Mouse (Mus musculus) erythroblast, embryonic 14.5 days (primary cell): ENCODE results near the gene Zfhx2. TPM values are rescaled to one million over a fixed set of nuclear protein-coding genes. Genes with fewer than 3 reads are reported as not detected.

Source experiments
- H3K27me3 ChIP-seq: 2 replicates; pipeline ENCODE4 v1.6.1; 2012; ENCODE audit warnings: inconsistent platforms; ENCODE audit not compliant: control insufficient read depth
- H3K36me3 ChIP-seq: 2 replicates; pipeline ENCODE4 v1.6.1; 2012; ENCODE audit warnings: mild to moderate bottlenecking, inconsistent platforms; ENCODE audit not compliant: control insufficient read depth
- H3K4me1 ChIP-seq: 2 replicates; pipeline ENCODE4 v1.6.1; 2012; ENCODE audit warnings: inconsistent platforms; ENCODE audit not compliant: control insufficient read depth
- H3K4me3 ChIP-seq: replicated peaks from 2 replicates; pipeline ENCODE3; 2012; ENCODE audit warnings: moderate library complexity, mild to moderate bottlenecking, inconsistent platforms
- H3K9me3 ChIP-seq: 2 replicates; pipeline ENCODE4 v1.6.1; 2012; ENCODE audit warnings: low read length, inconsistent platforms, mixed read lengths; ENCODE audit not compliant: control insufficient read depth
- GATA1 ChIP-seq: IDR thresholded peaks from 2 replicates; pipeline ENCODE4 v1.6.1; 2012; ENCODE audit warnings: low read length, inconsistent platforms, mixed read lengths
- TAL1 ChIP-seq: IDR thresholded peaks from 3 replicates; pipeline ENCODE4 v1.6.1; 2012; ENCODE audit warnings: low read length, inconsistent platforms, mixed read lengths
- polyA plus RNA-seq: library from polyadenylated mRNA; stranded (reverse); fragments of >175 nt; gene quantifications from 2 replicates; pipeline ENCODE4 v1.2.3, GENCODE M21; 2012

Gene Zfhx2
- polyA plus RNA-seq, 1 experiment, result 0.06 TPM

- Histone ChIP-seq H3K4me3 (no peak overlapping the region), H3K36me3 (peaks cover 15% of the 10 kb centered on the region), H3K9me3 (no peaks in the 10 kb centered on the region), H3K4me1 (peaks cover 33% of the 10 kb centered on the region), H3K27me3 (peaks cover 48% of the 10 kb centered on the region)
- TF ChIP-seq GATA1 (no peak), TAL1 (no peak)
Observed at GRCm38 (mm10) chr14:55108202-55108870, 16.2 kb upstream of the Zfhx2 start.

- Histone ChIP-seq H3K9me3 (no peaks in the 10 kb centered on the region), H3K4me3 (peak overlapping the region; percentile 76), H3K36me3 (peaks cover 28% of the 10 kb centered on the region), H3K27me3 (peaks cover 39% of the 10 kb centered on the region), H3K4me1 (peaks cover 33% of the 10 kb centered on the region)
- TF ChIP-seq GATA1 (no peak), TAL1 (no peak)
Observed at GRCm38 (mm10) chr14:55106990-55107389, 14.9 kb upstream of the Zfhx2 start.

GRCm38 (mm10) chr14:55105836-55106809, 14.0 kb upstream of the Zfhx2 start, which contains the start of gene Ap1g2:
Gene Ap1g2, minus strand, starts transcription at chr14:55106593.
- peaks cover 32% of the 10 kb centered on the region for H3K36me3 ChIP-seq
- no peaks in the 10 kb centered on the region for H3K9me3 ChIP-seq
- peaks cover 32% of the 10 kb centered on the region for H3K27me3 ChIP-seq
- TF ChIP-seq TAL1 (no peak), GATA1 (no peak)
- H3K4me3 ChIP-seq, result peak within 1 kb of the TSS; percentile 76
- peaks cover 33% of the 10 kb centered on the region for H3K4me1 ChIP-seq

GRCm38 (mm10) chr14:55105386-55105785, 13.3 kb upstream of the Zfhx2 start:
- H3K9me3 ChIP-seq, result no peaks in the 10 kb centered on the region
- H3K4me1 ChIP-seq, result peaks cover 33% of the 10 kb centered on the region
- H3K27me3 ChIP-seq, result peaks cover 25% of the 10 kb centered on the region
- H3K4me3 ChIP-seq, result peak overlapping the region; percentile 76
- TF ChIP-seq GATA1 (no peak), TAL1 (no peak)
- peaks cover 40% of the 10 kb centered on the region for H3K36me3 ChIP-seq

GRCm38 (mm10) chr14:55104365-55104764, 12.2 kb upstream of the Zfhx2 start:
- TF ChIP-seq TAL1, result no peak
- no peak for TF ChIP-seq GATA1
- Histone ChIP-seq H3K9me3 (no peaks in the 10 kb centered on the region), H3K36me3 (peaks cover 50% of the 10 kb centered on the region), H3K27me3 (peaks cover 15% of the 10 kb centered on the region), H3K4me1 (peaks cover 33% of the 10 kb centered on the region), H3K4me3 (no peak overlapping the region)

GRCm38 (mm10) chr14:55102253-55102785, 10.2 kb upstream of the Zfhx2 start:
- no peak for TF ChIP-seq TAL1
- no peak for TF ChIP-seq GATA1
- no peak overlapping the region for H3K4me3 ChIP-seq
- H3K27me3 ChIP-seq, result no peaks in the 10 kb centered on the region
- peaks cover 33% of the 10 kb centered on the region for H3K4me1 ChIP-seq
- H3K9me3 ChIP-seq, result no peaks in the 10 kb centered on the region
- peaks cover 70% of the 10 kb centered on the region for H3K36me3 ChIP-seq

GRCm38 (mm10) chr14:55101592-55101991, 9.5 kb upstream of the Zfhx2 start:
- peaks cover 74% of the 10 kb centered on the region for H3K36me3 ChIP-seq
- H3K9me3 ChIP-seq, result no peaks in the 10 kb centered on the region
- no peak for TF ChIP-seq TAL1
- TF ChIP-seq GATA1, result no peak
- H3K4me3 ChIP-seq, result no peak overlapping the region
- H3K4me1 ChIP-seq, result peaks cover 33% of the 10 kb centered on the region
- no peaks in the 10 kb centered on the region for H3K27me3 ChIP-seq

- no peaks in the 10 kb centered on the region for H3K27me3 ChIP-seq
- H3K9me3 ChIP-seq, result no peaks in the 10 kb centered on the region
- H3K4me3 ChIP-seq, result no peak overlapping the region
- TF ChIP-seq TAL1 (no peak), GATA1 (no peak)
- peaks cover 58% of the 10 kb centered on the region for H3K36me3 ChIP-seq
- H3K4me1 ChIP-seq, result peaks cover 41% of the 10 kb centered on the region
Observed at GRCm38 (mm10) chr14:55098067-55098466, 5.9 kb upstream of the Zfhx2 start.

- no peaks in the 10 kb centered on the region for H3K9me3 ChIP-seq
- no peak overlapping the region for H3K4me3 ChIP-seq
- TF ChIP-seq GATA1, result no peak
- TF ChIP-seq TAL1, result no peak
- peaks cover 44% of the 10 kb centered on the region for H3K4me1 ChIP-seq
- no peaks in the 10 kb centered on the region for H3K27me3 ChIP-seq
- peaks cover 53% of the 10 kb centered on the region for H3K36me3 ChIP-seq
Observed at GRCm38 (mm10) chr14:55097646-55098045, 5.5 kb upstream of the Zfhx2 start.
